Mouse (Mus musculus) CH12.LX (cell line): ENCODE results near the gene Hoxd3.

Experiments
- CTCF ChIP-seq, 2 experiments: IDR thresholded peaks in 1 of 2; conservative IDR thresholded peaks in 1 of 2; 2 replicates each; pipeline ENCODE4 v1.5.1; 2011 to 2012; ENCODE audit warnings: low read depth in 2 of 2, low read length in 2 of 2, improper control_type of control experiment in 1 of 2, inconsistent platforms in 1 of 2, mild to moderate bottlenecking in 1 of 2, moderate library complexity in 1 of 2
- EP300 ChIP-seq: IDR thresholded peaks from 2 replicates; pipeline ENCODE4 v1.6.1; 2011; ENCODE audit warnings: low read length, improper control_type of control experiment
- MAX ChIP-seq: IDR thresholded peaks from 2 replicates; pipeline ENCODE4 v1.6.1; 2011; ENCODE audit warnings: low read length, improper control_type of control experiment
- USF1 ChIP-seq: IDR thresholded peaks from 2 replicates; pipeline ENCODE4 v1.6.1; 2014; ENCODE audit warnings: low read depth, mild to moderate bottlenecking, inconsistent platforms, low read length, improper control_type of control experiment
- ZC3H11A ChIP-seq: IDR thresholded peaks from 2 replicates; pipeline ENCODE4 v1.6.1; 2012; ENCODE audit warnings: low read depth, mild to moderate bottlenecking, inconsistent platforms, low read length, improper control_type of control experiment

DNA sequence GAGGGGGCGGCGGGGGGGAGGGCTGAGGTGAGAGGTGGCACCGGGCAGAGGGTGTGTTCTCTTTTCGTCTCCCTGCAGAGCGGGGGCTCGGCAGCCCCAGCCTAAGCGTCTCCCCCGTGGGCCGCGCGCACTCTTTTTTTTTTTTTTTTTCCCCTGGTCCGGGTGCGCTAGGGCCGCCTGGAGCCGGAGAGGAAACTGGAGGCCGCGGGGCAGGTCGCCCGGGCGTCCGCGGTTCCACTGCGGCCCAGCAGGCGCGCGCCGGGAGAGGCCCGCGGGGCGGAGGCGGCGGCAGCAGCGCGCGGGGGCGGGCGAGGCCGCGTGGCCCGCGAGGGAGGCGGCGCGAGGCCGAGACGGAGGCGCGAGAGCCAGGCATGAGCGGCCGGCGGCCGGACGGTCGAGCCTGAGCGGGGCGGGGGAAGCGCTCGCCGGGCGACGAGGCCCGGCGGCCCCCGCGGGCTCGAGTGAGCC is 6.7 kb upstream of the Hoxd3 start:
- TF ChIP-seq ZC3H11A (no peak), MAX (no peak), CTCF (conservative IDR thresholded peaks at IDR 0.05 in 1 of 2, IDR thresholded peaks at IDR 0.05 in 1 of 2; ENCODE audit: low read depth in 2 of 2, low read length in 2 of 2) (no peak), USF1 (no peak), EP300 (no peak)
